Mouse (Mus musculus) heart, postnatal 25 days (tissue): ENCODE data around the gene Csnk1e. TPM values are rescaled to one million over a fixed set of nuclear protein-coding genes. Genes with fewer than 3 reads are reported as not detected.

Experiments used
- DNase-seq: peaks from one replicate; pipeline ENCODE4 v3.0.0; 2022; ENCODE audit warnings: low spot score
- intact Hi-C: fragments of 180-260 bp; cut with DNase I; formaldehyde crosslinking; loops from one replicate; pipeline ENCODE4 v1.15.1; 2025
- microRNA-seq: library from miRNA; unstranded; fragments of <30 nt; microRNA quantifications from one replicate; pipeline ENCODE4 v1.2.0, GENCODE M21; 2022
- total RNA-seq, 2 experiments: library from RNA; stranded (reverse); gene quantifications; 2 replicates each; pipeline ENCODE4 v1.2.3; 2021

The Csnk1e gene
- total RNA-seq, 2 experiments from 2014 or later: 48.4 to 54.0 TPM

- no peak for DNase-seq
- intact Hi-C loops: loop anchor here (5.0 kb wide), 1 partner anchor 132 kb away; no protein-coding TSS in a partner anchor
Measured at GRCm38 (mm10) chr15:79374760-79375159, 80.6 kb downstream of the Csnk1e start.

GRCm38 (mm10) chr15:79370281-79370843 lies 85.0 kb downstream of the Csnk1e start:
- no peak for DNase-seq
- intact Hi-C loops: no loop called here

- intact Hi-C loops: no loop called here
- no peak for DNase-seq
Measured at GRCm38 (mm10) chr15:79369452-79370280, 85.7 kb downstream of the Csnk1e start.

- intact Hi-C loops: no loop called here
- DNase-seq: peak; percentile 59
Measured at GRCm38 (mm10) chr15:79368861-79369440, 86.4 kb downstream of the Csnk1e start.

- intact Hi-C loops: no loop called here
- peak; percentile 77 for DNase-seq
Measured at GRCm38 (mm10) chr15:79368313-79368811, 87.0 kb downstream of the Csnk1e start.

Small RNAs within 50 kb of the gene (microRNA-seq; reads per million reads assigned to microRNA genes)
- gene Gm44302: not detected
- gene Mir1943: 6.9 reads per million, percentile 19 among the genes with 10 or more reads in this experiment

Other genes starting within 250 kb of the Csnk1e start
- 10 to 100 TPM; 21.5 to 22.3 TPM for gene Pick1, start 226.4 kb downstream of the Csnk1e start, total RNA-seq
- under 1 TPM; 0.55 to 0.73 TPM for gene Gm49486, start 226.2 kb downstream of the Csnk1e start, total RNA-seq
- gene Slc16a8, start 200.8 kb downstream of the Csnk1e start, total RNA-seq: under 1 TPM; 0.23 to 0.39 TPM
- 1 to 10 TPM in 1 of 2 experiments, under 1 TPM in 1; 0.78 to 2.4 TPM for gene Baiap2l2, start 170.0 kb downstream of the Csnk1e start, total RNA-seq
- 1 to 10 TPM; 9.6 to 9.9 TPM for gene Pla2g6, start 127.2 kb downstream of the Csnk1e start, total RNA-seq
- gene Maff, start 108.9 kb downstream of the Csnk1e start, total RNA-seq: 1 to 10 TPM; 8.1 to 8.3 TPM
- 10 to 100 TPM; 43.0 to 46.7 TPM for gene Tmem184b, start 52.0 kb downstream of the Csnk1e start, total RNA-seq
- gene Kcnj4, start 49.7 kb upstream of the Csnk1e start, total RNA-seq: not detected
- 1 to 10 TPM; 7.6 to 8.2 TPM for gene Kdelr3, start 60.8 kb upstream of the Csnk1e start, total RNA-seq
- 100 to 1,000 TPM in 1 of 2 experiments, 10 to 100 TPM in 1; 96.7 to 105 TPM for gene Ddx17, start 91.2 kb upstream of the Csnk1e start, total RNA-seq
- gene Dmc1, start 149.5 kb upstream of the Csnk1e start, total RNA-seq: under 1 TPM in 1 of 2 experiments, not detected in 1; 0.10 TPM
- 1 to 10 TPM in 1 of 2 experiments, under 1 TPM in 1; 0.84 to 1.3 TPM for gene Fam227a, start 203.4 kb upstream of the Csnk1e start, total RNA-seq
- gene Cby1, start 203.6 kb upstream of the Csnk1e start, total RNA-seq: 10 to 100 TPM; 22.9 to 25.9 TPM
- 100 to 1,000 TPM; 120 to 122 TPM for gene Tomm22, start 215.3 kb upstream of the Csnk1e start, total RNA-seq
- gene Josd1, start 232.4 kb upstream of the Csnk1e start, total RNA-seq: 10 to 100 TPM; 23.6 to 26.4 TPM
- 10 to 100 TPM; 27.2 to 31.8 TPM for gene Gtpbp1, start 235.3 kb upstream of the Csnk1e start, total RNA-seq